Mouse (Mus musculus) forebrain, embryonic 13.5 days (tissue): ENCODE results near the gene Tff3. TPM values are rescaled to one million over a fixed set of nuclear protein-coding genes. Genes with fewer than 3 reads are reported as not detected.

Source experiments
- ATAC-seq: fragments of 200-750 bp; cut with Nextera tagmentation; 2 replicates; pipeline ENCODE4 v1.8.0; 2017
- H3K27ac ChIP-seq: fragments of 300-500 bp; sonication (generic); 2 replicates; pipeline ENCODE4 v1.5.1; 2015; ENCODE audit warnings: inconsistent platforms, mild to moderate bottlenecking, moderate library complexity
- H3K27me3 ChIP-seq: fragments of 300-500 bp; sonication (generic); 2 replicates; pipeline ENCODE4 v1.6.1; 2015; ENCODE audit warnings: mild to moderate bottlenecking, inconsistent platforms
- H3K36me3 ChIP-seq: fragments of 300-500 bp; sonication (generic); 2 replicates; pipeline ENCODE4 v1.6.1; 2015; ENCODE audit warnings: mild to moderate bottlenecking, inconsistent platforms; ENCODE audit not compliant: poor library complexity, severe bottlenecking
- H3K4me1 ChIP-seq: fragments of 300-500 bp; sonication (generic); 2 replicates; pipeline ENCODE4 v1.6.1; 2015; ENCODE audit warnings: inconsistent platforms
- H3K4me2 ChIP-seq: fragments of 300-500 bp; sonication (generic); 2 replicates; pipeline ENCODE4 v1.6.1; 2015; ENCODE audit warnings: inconsistent platforms, mild to moderate bottlenecking, moderate library complexity
- H3K4me3 ChIP-seq: fragments of 300-500 bp; sonication (generic); 2 replicates; pipeline ENCODE4 v1.5.1; 2015; ENCODE audit warnings: mild to moderate bottlenecking, inconsistent platforms
- H3K9ac ChIP-seq: fragments of 300-500 bp; sonication (generic); 2 replicates; pipeline ENCODE4 v1.6.1; 2015; ENCODE audit warnings: mild to moderate bottlenecking, inconsistent platforms
- H3K9me3 ChIP-seq: fragments of 300-500 bp; sonication (generic); replicated peaks from 2 replicates; pipeline ENCODE4 v1.6.1; 2016; ENCODE audit warnings: inconsistent platforms
- WGBS: fragments of 180-500 bp; shearing (Covaris S2); methylation state at CpG from one replicate; pipeline ENCODE4 v1.1.7; 2015; 5-methylcytosine and 5-hydroxymethylcytosine counted together
- polyA plus RNA-seq: library from polyadenylated mRNA; unstranded; fragments of >200 nt; fragmentation: Nextera tagmentation; extraction: Ambion mirVana; gene quantifications from 2 replicates; pipeline ENCODE4 v1.2.1, GENCODE M21; 2015

Tff3 gene
- polyA plus RNA-seq, 1 experiment from 2014 or later: 0.52 TPM

DNA sequence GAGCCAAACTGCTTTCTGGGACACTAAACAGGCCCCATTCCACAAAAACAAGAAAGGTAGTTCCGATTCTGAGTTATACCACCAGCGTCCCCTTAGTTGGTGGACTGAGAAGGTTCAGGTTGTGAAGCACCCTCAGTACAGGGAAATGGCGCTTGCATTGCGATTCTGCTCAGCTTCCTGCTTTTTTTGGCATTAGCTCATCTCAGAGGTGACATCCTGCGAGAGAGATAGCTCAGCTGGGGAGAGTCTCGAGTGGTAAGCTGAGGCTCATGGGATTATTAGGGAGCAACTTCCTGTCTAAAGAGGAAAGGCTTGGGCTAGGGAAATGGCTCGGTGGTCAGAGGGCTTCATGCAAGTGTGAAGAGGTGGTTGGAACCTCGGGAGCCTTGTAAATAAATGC lies 39.6 kb downstream of the Tff3 start:
- WGBS: 82% methylated on average over 8 of the region's 8 CpGs
- ATAC-seq: no peak
- 0 out of 2 replicates have a peak, but pooled peaks cover 4% of the 10 kb centered on the region for H3K9me3 ChIP-seq
- no peak overlapping the region for H3K9ac ChIP-seq
- peaks cover 9% of the 10 kb centered on the region; the same call in 1 of the 2 replicates for H3K36me3 ChIP-seq
- peak overlapping the region; percentile 44; the same call in 1 of the 2 replicates for H3K27ac ChIP-seq
- no peak overlapping the region for H3K4me3 ChIP-seq
- H3K4me1 ChIP-seq: peaks cover 49% of the 10 kb centered on the region
- no peaks in the 10 kb centered on the region for H3K27me3 ChIP-seq
- H3K4me2 ChIP-seq: no peak overlapping the region

DNA sequence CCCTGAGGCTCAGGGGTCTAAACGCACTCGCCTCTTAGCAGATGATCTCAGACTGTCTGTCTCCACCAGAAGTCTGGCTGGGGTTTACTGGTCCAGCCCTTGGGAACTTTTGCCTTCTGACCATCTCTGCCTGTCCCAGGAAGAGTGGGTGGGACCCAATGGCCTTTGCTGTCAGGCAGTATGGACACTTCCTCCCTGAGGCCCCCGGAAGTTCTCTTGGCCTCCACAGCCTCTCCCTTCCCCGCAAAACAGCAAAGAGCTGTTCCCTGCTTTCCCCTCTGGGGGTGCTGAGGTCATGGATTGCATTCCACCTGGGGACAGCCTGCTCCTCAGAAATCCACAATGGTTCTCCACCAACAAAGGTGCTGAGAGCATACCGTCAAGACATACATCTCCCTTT lies 40.7 kb downstream of the Tff3 start:
- Histone ChIP-seq H3K27ac (peak overlapping the region; percentile 26; the same call in 1 of the 2 replicates), H3K4me1 (peaks cover 39% of the 10 kb centered on the region), H3K4me3 (no peak overlapping the region), H3K27me3 (no peaks in the 10 kb centered on the region), H3K36me3 (peaks cover 9% of the 10 kb centered on the region; the same call in 1 of the 2 replicates), H3K4me2 (no peak overlapping the region), H3K9me3 (0 out of 2 replicates have a peak, but pooled peaks cover 4% of the 10 kb centered on the region), H3K9ac (no peak overlapping the region)
- ATAC-seq: no peak
- 58% methylated on average over 5 of the region's 5 CpGs for WGBS

DNA sequence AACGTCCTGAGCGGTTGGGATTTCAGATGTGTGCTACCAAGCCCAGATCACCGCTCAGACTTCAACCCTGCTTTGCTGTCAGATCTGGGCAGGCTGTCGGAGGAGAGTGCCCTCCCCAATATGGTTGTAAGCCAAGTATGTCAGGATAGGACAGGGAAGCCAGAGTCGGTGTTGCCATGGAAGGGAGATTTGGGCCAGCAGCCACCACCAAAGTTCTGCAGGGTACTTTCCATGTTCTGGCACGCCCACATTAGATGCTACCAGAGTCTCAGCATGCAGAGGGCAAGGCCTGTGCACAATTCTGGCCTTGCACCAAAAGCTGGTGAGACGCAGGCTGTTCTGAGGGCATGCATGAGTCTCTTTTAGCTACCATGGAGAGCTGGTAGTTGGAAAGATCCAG lies 43.2 kb downstream of the Tff3 start:
- 91% methylated on average over 7 of the region's 7 CpGs for WGBS
- H3K9me3 ChIP-seq: no peaks in the 10 kb centered on the region
- H3K4me1 ChIP-seq: peaks cover 39% of the 10 kb centered on the region
- no peak overlapping the region for H3K9ac ChIP-seq
- H3K27me3 ChIP-seq: no peaks in the 10 kb centered on the region
- no peak overlapping the region for H3K4me3 ChIP-seq
- no peaks in the 10 kb centered on the region for H3K36me3 ChIP-seq
- no peak overlapping the region for H3K4me2 ChIP-seq
- no peak overlapping the region for H3K27ac ChIP-seq
- no peak for ATAC-seq

DNA sequence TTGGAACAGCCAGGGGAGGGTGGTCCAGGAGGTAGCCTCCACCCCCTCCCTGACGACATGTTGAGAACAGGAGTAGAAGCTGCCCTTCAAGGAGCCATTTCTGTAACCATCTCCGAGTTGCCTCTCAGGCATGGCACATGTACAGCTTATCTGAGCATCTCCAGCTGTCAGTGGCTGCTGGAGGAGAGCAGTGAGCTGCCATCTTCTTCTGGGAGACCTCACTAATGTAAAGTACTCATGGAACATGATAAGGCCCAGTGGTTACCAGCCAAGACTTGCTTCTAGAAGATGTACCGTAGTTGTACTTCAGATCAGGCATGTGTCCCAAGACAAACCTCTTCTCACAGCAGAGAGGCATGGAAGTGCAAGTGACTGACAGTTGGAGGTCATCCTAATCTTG lies 43.9 kb downstream of the Tff3 start:
- Histone ChIP-seq H3K9me3 (no peaks in the 10 kb centered on the region), H3K36me3 (no peaks in the 10 kb centered on the region), H3K27me3 (no peaks in the 10 kb centered on the region), H3K9ac (no peak overlapping the region), H3K4me3 (no peak overlapping the region), H3K4me2 (no peak overlapping the region), H3K27ac (no peak overlapping the region), H3K4me1 (peaks cover 36% of the 10 kb centered on the region)
- no peak for ATAC-seq
- WGBS: 93% methylated on average over 3 of the region's 3 CpGs

DNA sequence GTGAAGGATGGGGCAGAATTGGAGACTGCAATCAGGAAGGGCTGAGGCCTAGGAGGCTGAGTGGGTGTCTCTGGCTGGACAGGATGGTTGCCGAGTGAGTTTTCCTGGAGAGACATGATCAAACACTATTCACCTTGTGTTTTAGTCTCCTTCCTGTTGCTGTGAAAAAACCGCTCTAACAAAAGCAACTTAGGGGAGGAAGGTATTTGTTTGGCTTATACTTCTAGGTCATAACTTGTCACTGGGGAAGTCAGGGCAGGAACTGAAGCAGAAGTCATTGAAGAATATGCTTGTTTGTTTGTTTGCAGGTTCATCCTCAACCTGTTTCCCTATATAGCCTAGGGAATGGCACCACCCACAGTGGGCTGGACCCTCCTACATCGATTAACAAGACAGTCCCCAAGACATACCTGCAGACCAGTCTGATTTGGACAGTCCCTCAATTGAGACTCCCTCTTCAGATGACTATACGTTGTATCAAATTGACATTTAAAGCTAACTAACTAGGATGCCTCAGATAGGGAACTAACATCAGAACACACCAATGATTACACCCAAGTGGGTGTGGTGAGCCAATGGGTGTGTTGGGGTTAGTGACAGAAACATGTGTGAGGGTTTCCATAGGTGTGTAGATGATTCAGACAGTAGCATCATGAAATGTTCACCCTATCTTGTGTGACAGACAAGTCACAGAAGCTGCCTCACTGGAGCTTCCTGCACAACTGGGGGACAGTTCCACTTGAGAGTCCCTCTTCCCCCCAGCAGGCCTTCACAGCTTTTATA lies 47.0 kb downstream of the Tff3 start:
- peaks cover 24% of the 10 kb centered on the region for H3K4me1 ChIP-seq
- H3K27me3 ChIP-seq: no peaks in the 10 kb centered on the region
- H3K9ac ChIP-seq: no peak overlapping the region
- 89% methylated on average over 4 of the region's 4 CpGs for WGBS
- H3K27ac ChIP-seq: no peak overlapping the region
- no peak overlapping the region for H3K4me2 ChIP-seq
- no peak for ATAC-seq
- H3K4me3 ChIP-seq: no peak overlapping the region
- no peaks in the 10 kb centered on the region for H3K9me3 ChIP-seq
- H3K36me3 ChIP-seq: no peaks in the 10 kb centered on the region

DNA sequence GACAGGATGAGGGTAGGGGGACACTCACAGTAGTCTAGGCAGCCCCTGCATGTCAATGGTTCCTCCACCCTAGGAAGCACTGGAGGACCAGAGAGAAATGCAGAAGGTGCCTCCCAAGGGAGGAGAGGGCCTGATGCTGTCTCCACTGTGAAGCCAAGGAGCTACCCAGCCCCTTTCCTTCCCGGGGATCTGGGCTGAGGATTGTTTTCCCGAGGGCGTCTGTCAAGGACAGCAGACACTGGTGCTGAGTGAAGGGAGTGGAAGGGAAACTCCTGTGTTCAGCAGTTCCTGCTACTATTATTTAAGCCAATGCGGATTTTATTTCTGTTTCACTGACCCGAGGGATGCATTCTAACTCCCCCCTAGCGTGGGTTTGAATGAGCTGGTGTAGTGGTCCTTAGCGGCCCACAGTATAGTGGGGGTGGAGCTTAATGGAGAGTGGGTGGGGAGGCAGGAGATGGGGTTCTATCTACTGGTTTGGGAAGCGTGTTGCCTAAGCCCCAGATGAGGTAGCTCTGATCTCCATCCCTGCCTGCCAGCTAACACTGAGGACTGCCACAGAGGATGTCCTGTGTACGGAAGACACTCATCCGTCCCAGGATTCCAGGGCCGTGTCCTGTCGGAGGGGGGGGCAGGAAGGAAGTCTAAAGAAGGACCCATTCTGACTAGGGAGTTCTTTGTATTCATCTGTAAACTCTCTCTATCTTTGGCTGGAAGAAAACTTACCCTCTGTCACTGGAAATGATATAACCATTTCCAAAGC lies 50.2 kb downstream of the Tff3 start:
- Histone ChIP-seq H3K4me1 (peaks cover 36% of the 10 kb centered on the region), H3K27ac (no peak overlapping the region), H3K4me3 (no peak overlapping the region), H3K27me3 (no peaks in the 10 kb centered on the region), H3K9me3 (no peaks in the 10 kb centered on the region), H3K36me3 (no peaks in the 10 kb centered on the region), H3K4me2 (no peak overlapping the region), H3K9ac (no peak overlapping the region)
- ATAC-seq: no peak
- 64% methylated on average over 12 of the region's 12 CpGs for WGBS

DNA sequence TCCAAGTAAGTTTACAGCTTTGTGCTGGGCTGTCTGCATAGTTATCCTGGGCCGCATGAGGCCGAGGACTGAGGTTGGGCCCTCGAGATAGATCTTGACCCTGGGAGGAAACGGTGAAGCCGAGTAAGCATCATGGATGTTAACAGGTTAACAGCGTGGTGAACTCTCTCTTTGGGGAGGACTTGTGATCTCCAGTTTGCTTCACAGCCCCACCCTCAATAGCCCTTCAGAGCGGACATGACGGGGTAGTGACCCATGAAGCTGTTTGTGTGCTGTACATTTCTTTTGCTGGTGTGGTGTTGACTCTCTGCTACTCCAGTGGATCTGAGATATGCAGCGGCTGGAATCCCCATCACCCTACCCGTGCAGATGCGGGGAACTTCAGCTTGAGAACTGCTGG lies 50.9 kb downstream of the Tff3 start:
- Histone ChIP-seq H3K9me3 (no peaks in the 10 kb centered on the region), H3K27ac (no peak overlapping the region), H3K4me3 (no peak overlapping the region), H3K4me2 (no peak overlapping the region), H3K27me3 (no peaks in the 10 kb centered on the region), H3K4me1 (peaks cover 43% of the 10 kb centered on the region), H3K36me3 (no peaks in the 10 kb centered on the region), H3K9ac (no peak overlapping the region)
- 87% methylated on average over 11 of the region's 11 CpGs for WGBS
- ATAC-seq: no peak

DNA sequence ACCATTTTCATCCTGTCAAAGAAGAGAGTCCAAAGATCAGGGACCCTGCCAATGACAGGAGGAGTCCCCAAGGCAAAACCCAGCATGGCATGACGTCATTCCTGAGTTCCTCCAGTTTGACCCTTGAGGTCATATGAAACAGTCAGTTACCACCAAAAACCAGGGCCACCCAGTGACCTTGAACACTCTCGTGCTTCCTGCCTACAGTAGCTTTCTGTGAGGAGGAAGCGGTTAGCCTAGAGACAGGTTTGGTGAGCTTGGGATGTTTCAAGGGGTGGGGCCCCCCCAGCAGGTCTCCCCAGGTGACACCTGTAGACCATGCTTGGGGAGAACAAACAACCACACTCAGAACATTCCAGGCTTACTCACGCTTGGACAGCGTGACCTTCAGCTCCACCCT lies 51.9 kb downstream of the Tff3 start:
- Histone ChIP-seq H3K9me3 (no peaks in the 10 kb centered on the region), H3K36me3 (no peaks in the 10 kb centered on the region), H3K9ac (no peak overlapping the region), H3K27me3 (no peaks in the 10 kb centered on the region), H3K4me3 (no peak overlapping the region), H3K4me1 (peaks cover 53% of the 10 kb centered on the region), H3K27ac (no peak overlapping the region), H3K4me2 (no peak overlapping the region)
- ATAC-seq: no peak
- WGBS: 81% methylated on average over 5 of the region's 5 CpGs

DNA sequence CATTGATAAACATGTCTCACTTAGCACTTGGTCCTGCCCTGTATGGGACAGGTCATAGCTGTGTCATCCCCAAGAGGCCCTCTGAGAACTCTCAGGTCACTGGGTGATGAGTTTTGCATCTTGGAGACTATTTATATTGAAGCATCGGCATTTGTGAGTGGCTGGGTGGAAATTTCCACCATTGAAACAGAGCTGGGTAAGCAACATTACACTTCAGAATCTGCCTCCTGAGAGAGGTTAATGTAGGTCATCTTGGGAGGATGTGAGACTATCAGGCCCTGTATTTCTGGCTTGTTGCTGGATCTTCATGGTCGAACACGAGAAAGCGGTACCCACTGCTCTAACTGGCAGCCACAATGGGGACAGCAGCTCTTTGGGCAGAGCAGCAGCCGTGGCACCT lies 54.0 kb downstream of the Tff3 start:
- H3K9me3 ChIP-seq: no peaks in the 10 kb centered on the region
- WGBS: 88% methylated on average over 5 of the region's 5 CpGs

More for the DNA sequence above, 54.0 kb downstream of the Tff3 start:
- Histone ChIP-seq H3K4me2 (no peak overlapping the region), H3K4me3 (no peak overlapping the region), H3K4me1 (peaks cover 65% of the 10 kb centered on the region), H3K27ac (no peak overlapping the region), H3K36me3 (no peaks in the 10 kb centered on the region), H3K27me3 (no peaks in the 10 kb centered on the region), H3K9ac (no peak overlapping the region)
- ATAC-seq: no peak

Other genes starting within 250 kb of the Tff3 start
- 0.06 TPM in 1 of 2 replicates, not detected in the other for gene Glp1r, start 227.8 kb downstream of the Tff3 start, polyA plus RNA-seq
- not detected in 2 replicates for gene Umodl1, start 175.0 kb downstream of the Tff3 start, polyA plus RNA-seq
- gene Abcg1, start 72.0 kb downstream of the Tff3 start, polyA plus RNA-seq: 18.2 and 18.7 TPM in 2 replicates
- not detected in 2 replicates for gene Tff2, start 14.6 kb upstream of the Tff3 start, polyA plus RNA-seq
- not detected in 2 replicates for gene Tff1, start 35.6 kb upstream of the Tff3 start, polyA plus RNA-seq
- gene Tmprss3, start 69.3 kb upstream of the Tff3 start, polyA plus RNA-seq: not detected in 2 replicates
- 0.04 TPM in 1 of 2 replicates, not detected in the other for gene Ubash3a, start 78.2 kb upstream of the Tff3 start, polyA plus RNA-seq
- gene Rsph1, start 147.7 kb upstream of the Tff3 start, polyA plus RNA-seq: 4.0 and 5.2 TPM in 2 replicates
- 10.4 and 11.4 TPM in 2 replicates for gene Slc37a1, start 157.1 kb upstream of the Tff3 start, polyA plus RNA-seq